Mouse (Mus musculus) cerebellum, adult 2 months (tissue): Measurements from ENCODE around the gene Cmc2.

ENCODE experiments used
- CTCF ChIP-seq: fragments of 200-500 bp; IDR thresholded peaks from 2 replicates; pipeline ENCODE4 v1.5.1; 2011; ENCODE audit warnings: low read depth, mild to moderate bottlenecking, control low read depth, low read length, moderate library complexity, borderline replicate concordance; ENCODE audit not compliant: insufficient read depth
- POLR2A ChIP-seq: fragments of 200-500 bp; IDR thresholded peaks from 2 replicates; pipeline ENCODE4 v1.6.1; 2011; ENCODE audit warnings: low read length, control low read depth, borderline replicate concordance; ENCODE audit not compliant: insufficient read depth

- no peak for TF ChIP-seq POLR2A
- no peak for TF ChIP-seq CTCF
These were observed 47.7 kb downstream of the Cmc2 start for GRCm38 (mm10) chr8:116873586-116873985.
